Mouse (Mus musculus): ENCODE results near the gene Ppp1r3g. TPM values are rescaled to one million over a fixed set of nuclear protein-coding genes. Genes with fewer than 3 reads are reported as not detected.
"Not testable (repeated sequence)": the region's sequence is repeated elsewhere in the genome, so short reads cannot be mapped to it uniquely, and the experiment has no call there.

Gene Ppp1r3g
- not detected in 2 replicates for polyA plus RNA-seq (2015; fragmentation: Nextera tagmentation; extraction: Ambion mirVana)

DNA sequence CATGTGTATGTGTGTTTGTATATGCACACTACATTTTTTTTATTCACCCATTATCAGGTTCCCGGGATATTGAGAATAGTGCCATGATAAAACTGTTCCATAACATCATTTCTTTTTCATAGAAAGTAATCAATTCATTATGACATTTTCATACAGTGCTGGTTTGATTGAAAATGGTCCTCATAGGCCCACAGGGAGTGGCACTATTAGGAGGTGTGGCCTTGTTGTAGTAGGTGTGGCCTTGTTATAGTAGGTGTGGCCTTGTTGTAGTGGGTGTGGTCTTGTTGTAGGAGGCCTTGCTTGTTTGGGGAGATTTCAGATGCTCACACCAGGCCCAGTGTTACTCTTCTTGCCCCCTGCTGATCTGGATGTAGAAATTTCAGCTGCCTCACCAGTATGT lies at the start of gene Ppp1r3g:
Gene Ppp1r3g, plus strand, starts transcription at position 301 of the 400 bp plus-strand sequence.
- DNase-seq (ENCODE audit: low spot score), result no peak

DNA sequence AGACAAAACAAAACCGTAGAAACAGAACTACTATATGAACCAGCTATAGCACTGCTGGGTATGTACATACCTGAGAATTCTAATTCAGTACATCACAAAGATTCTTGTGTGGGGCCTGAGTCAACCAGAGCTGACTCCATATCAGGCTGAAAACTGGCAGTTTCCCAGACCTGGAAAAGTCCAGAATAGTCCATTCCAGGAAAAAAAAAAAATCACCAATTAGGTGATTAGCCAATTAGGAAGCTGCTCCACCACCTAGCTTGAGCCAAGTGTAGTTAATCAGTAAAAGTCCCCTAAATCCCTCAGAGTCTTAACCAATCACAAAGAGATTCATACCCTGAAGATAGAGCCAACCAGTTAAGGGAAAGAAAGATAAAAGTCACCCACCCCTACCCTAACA lies 47.2 kb upstream of the Ppp1r3g start:
- no peak for DNase-seq (ENCODE audit: low spot score)

DNA sequence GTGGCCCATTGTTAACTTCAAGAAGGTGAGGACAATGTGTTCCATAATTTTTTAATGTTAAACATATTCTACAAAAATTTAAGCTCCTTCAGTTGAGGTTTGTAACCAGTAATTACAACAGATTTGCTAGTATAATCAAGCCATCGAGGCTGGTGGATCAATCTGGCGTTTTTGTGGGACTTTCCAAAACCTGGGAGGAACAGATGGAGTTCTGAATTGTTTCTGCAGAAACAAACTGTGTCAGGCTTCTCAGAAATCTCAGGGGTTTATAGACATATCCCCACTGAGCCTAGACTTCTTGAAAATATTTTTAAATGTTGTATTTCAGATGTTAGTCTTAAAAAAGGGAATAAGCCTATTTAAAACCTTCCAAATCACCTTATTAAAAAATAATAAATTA lies 20.6 kb upstream of the Ppp1r3g start:
- DNase-seq (ENCODE audit: low spot score), result no peak

DNA sequence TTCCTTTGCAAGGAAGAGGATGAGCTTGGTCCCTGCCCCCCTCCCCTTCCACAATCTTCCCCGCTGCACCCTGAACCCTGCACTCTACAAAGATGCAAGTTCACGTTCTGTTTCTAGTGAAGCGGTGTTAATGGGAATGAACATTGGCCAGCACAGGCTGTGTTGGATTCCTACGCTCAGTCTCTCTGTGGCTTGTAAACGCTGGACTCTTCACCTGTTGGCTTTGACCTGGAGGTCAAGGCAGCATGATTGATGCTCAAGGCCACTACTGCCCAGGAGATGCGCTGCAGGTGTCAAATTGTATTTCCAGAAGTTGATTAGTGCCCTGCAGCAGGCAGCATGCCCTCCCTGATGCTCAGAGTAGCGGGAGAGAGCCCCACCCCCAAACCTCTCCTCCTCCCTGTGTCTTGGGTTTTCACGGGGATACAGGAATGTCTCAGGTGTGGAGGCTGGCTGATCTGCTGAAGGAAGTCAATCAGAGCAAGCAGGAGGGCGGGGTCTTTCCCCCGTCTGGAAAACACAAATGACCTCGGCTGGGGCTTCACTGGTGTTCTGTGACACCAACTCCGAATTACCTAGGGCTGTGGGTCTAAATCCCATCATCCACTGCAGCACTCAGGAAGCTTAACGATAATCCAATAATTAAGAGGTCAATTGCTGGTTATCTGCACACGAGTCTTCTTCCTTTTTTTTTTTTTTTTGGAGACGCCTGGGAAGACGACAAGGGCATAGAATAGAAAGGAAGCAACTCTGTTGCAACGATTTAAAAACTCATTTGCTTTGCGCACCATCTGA lies 18.6 kb upstream of the Ppp1r3g start:
- DNase-seq (ENCODE audit: low spot score), result no peak

GRCm38 (mm10) chr13:35940934-35941333 lies 17.7 kb upstream of the Ppp1r3g start:
- no peak for DNase-seq (ENCODE audit: low spot score)

DNA sequence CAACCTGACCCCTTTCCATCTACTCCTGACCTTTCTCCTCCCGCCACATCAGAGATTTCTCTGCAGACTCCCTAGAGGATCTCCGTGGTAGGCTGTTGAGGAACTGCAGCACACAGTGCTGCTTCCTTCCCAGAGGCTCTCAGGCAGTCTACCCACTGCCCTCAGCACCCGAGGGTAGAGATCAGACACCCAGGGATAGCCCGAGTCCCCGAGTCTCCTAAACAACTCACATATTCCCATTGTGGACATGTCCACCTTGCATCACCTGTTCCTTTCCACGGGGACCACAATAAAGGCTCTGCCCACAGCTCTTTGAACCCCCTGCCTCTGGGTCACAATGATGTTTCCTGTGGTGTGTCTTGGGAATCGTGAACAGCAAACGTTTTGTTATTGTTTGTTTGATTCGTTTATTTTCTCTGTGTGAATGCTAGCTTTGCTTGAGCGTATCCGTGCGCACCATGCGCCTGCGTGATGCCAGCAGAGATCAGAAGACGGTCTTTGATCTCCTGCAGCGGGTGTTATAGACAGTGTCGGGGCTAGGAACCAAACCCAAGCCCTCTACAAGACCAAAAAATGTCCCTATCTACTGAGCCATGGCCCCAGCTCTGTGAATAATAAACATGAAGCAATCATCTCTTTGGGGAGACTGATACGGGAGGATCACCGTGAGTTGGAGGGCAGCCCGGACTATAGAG lies 11.8 kb upstream of the Ppp1r3g start:
- DNase-seq (ENCODE audit: low spot score), result no peak

DNA sequence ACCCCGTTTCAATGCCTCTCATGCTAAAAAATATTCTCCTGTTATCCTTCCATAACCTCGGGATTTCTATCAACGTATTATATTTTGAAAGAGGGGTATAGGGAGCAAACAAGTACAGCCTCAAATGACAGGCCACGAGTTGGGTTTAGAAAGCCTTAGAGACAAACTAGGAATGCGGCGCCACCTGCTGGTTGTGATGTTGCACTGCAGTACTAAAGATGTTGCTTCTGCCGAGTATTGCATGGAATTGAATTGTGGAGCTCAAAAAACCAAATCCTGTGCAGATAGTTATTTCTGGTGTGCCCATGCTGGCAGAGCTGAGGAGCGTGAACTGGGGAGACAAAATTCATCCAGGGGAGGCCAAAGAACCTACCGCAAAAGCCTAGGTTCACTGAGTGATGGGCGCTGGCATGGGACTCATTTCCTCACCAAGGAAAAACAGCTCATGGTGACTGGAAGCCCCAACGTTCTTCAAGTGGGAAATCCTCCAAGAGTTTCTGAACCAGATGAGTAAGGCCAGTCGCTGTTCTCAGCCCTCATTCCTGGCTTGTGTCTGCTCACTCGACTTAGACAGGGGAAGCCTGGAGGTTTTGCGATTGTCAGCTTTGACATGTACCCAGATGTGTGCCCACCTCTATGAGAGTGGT lies 11.2 kb upstream of the Ppp1r3g start:
- DNase-seq (ENCODE audit: low spot score), result peak; percentile 69

DNA sequence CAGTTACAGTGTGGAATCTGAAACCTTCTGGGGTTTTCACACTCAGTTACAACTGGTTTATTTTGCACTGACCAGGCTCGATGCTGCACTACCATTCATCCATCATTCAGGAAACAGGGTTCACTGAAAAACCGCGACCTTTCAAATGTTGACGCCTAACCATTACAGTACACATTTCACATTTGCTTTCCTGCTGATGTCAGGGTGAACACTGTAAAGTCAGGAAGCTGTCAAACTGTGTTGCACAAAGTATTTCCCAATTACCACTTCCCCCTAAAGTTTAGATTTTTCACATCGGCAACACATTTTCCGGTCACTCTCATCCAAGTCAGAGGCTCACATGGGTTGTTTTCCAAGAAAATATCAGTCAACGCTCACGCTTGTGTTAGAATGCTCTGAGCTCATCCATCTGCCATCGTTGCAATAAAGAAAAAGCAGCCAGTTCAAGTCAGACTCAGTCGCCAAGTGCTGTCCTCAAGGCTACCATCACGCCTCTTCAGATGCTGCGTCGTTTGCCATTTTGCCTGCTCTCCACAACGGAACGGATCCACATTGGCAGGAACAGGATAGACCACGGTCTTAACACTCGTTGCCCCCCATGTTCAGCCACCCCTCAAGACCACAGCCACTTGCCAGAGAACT lies 8.7 kb upstream of the Ppp1r3g start:
- no peak for DNase-seq (ENCODE audit: low spot score)

DNA sequence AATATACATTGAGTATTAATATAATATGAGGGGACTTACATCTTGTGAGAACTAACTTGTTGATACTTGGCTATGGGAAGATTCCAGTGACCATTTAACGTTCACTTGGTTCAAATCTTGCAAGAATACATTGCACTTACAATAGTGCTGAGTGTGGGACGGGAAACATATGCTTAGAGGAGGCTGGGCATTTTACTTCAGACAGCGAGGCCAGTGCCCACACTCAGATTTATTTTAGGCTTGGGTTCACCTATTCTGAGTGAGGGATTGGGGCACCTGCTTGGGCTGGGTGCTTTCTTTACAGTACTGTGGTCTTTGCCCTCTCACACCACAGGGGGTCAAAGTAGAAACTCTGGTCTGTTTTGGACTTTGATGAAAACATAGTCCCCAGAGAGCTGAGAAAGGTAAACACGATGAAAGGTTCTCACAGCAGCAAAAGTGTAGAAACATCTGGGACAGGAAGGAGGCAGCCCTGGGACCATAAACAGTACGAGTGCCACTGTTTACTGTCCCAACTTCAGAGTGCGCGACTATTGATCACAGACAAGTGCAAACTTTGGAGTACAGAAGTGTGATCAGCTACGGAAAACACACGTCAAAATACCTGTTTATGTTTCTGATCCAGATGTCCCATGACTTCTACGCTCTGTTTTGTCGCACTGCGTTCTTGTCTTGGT lies 890 bp downstream of the Ppp1r3g start:
- no peak for DNase-seq (ENCODE audit: low spot score)

GRCm38 (mm10) chr13:35963583-35963982 lies 4.9 kb downstream of the Ppp1r3g start:
- no peak for DNase-seq (ENCODE audit: low spot score)

DNA sequence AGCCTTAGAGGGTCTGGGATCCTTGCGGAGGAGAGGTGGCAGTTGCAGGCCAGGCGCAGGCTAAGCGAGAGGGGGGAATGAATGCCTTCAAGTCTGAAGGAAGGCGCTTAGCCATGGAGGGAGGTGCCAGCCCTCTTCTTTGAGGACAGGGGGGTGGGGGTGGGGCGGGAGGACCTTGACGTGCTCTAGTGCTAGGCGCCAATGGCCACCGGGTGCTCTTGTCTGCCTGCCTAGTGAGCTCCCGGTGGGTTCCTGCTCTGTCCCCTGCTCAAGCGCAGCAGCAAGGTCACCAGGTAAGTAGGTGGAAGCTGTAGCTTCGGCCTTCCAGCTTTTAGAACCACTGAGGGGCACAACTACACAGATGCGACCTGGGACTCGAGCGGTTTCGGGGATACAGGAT lies 9.1 kb downstream of the Ppp1r3g start:
- no peak for DNase-seq (ENCODE audit: low spot score)

GRCm38 (mm10) chr13:35968131-35968718 lies 9.6 kb downstream of the Ppp1r3g start:
- peak; percentile 6 for DNase-seq (ENCODE audit: low spot score)

DNA sequence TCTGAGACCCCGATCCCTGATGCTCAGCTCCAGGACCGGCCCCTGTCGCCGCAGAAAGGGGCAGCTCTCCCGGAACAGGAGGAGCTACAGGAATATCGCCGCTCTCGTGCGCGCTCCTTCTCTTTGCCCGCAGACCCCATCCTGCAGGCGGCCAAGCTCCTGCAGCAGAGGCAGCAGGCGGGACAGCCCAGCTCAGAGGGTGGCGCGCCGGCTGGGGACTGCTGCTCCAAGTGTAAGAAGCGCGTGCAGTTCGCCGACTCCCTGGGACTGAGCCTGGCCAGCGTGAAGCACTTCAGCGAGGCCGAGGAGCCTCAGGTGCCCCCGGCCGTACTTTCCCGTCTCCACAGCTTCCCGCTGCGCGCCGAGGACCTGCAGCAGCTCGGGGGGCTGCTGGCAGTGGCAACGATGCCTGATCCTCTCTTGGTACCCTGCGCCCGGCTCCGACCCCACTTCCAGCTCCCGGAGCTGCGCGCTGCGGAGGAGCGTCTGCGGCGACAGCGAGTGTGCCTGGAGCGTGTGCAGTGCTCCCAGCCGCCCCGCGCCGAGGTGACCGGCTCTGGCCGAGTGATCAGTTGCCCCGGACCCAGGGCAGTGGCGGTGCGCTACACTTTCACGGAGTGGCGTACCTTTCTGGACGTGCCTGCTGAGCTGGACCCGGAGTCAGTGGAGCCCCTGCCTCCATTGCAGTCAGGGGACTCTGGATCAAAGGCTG lies 10.2 kb downstream of the Ppp1r3g start:
- DNase-seq (ENCODE audit: low spot score), result peak; percentile 8

- no peak for DNase-seq (ENCODE audit: low spot score)
These were observed 10.7 kb downstream of the Ppp1r3g start for GRCm38 (mm10) chr13:35969431-35969721.

DNA sequence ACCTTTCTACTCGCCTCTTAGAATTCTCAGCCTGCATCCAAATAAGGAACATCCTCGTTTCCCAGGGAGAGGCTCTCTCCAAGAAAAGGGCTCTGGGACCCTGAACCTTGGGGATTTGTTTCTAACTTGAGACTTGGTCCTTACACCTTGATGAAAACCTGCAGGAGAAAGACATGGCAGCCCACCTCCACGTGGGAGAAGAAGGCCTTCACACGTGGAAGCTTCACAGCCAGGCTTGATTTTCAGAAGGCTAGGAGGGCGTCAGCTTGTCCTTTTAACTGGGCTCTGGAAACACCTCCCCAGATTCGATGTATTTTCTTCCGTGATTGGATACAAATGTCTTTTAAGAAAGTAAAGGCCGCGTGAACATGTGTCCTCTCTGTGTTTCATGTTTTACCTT lies 11.2 kb downstream of the Ppp1r3g start:
- no peak for DNase-seq (ENCODE audit: low spot score)

DNA sequence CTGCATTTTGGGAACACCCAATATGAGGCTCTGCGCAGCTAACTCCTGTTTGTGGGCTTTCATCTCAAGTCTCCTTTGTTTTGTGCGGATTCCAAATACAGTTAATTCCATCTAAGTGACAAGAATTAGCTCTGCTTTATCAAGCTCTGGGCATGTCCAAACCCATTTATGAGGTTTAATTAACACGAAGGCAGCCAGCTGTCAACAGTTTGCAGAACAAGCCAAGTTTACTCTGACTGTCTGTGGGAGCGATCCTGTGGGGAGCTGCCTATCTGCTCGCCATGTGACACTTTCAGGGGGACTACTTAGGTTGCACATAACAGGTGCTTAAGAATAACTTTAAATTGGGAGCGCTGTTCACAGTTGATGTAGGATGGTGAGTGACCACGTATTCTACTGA lies 18.3 kb downstream of the Ppp1r3g start:
- no peak for DNase-seq (ENCODE audit: low spot score)

- DNase-seq (ENCODE audit: low spot score), result no peak
These were observed 21.8 kb downstream of the Ppp1r3g start for GRCm38 (mm10) chr13:35980471-35980870.

DNA sequence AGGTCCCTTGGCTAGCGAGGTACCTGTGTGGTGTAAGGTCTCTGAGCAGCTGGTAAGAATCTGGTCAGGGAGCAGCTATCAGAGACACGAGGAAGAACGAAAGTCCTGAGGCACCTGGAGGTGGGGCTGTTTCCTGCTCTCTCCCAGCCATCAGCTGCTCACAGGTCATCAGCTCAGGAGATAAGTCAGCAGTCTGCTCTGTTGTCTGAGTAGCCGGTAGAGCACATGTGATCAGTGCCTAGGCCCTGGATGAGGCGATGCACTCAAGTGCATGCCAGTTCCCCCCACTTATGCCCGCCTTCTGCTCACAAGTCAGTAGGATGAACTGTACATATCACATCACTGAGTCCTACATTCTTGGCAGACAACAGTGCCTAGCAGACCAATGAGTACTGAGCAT lies 24.3 kb downstream of the Ppp1r3g start:
- DNase-seq (ENCODE audit: low spot score), result no peak

DNA sequence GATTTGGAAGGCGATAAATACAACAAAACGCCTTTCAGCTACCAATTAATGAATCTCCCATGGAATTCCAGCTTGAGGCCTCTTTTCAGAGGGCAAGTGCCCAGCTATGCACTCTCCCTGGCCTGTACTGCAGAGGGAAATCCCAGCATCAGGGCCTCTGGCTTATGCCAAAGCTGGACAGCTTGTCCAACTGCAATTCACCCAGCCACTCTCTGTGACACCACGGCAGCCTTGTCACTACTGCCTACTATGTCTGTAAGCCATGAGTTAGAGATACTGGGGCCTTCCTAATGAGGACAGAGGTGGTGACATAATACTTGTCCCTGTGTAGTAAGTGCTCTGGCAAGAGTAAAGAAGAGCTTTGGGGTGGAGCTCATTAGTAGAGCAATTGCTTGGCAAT lies 30.7 kb downstream of the Ppp1r3g start:
- no peak for DNase-seq (ENCODE audit: low spot score)

- not testable (repeated sequence) for DNase-seq (ENCODE audit: low spot score)
These were observed 32.5 kb downstream of the Ppp1r3g start for GRCm38 (mm10) chr13:35991185-35991584.
